In genomic region chr6:30884856-30885255, GRCm38 (mm10) we compare ENCODE assay signal across 41 mouse cellular contexts. TPM values are rescaled to one million over a fixed set of nuclear protein-coding genes. Genes with fewer than 3 reads are reported as not detected.
"Had no signal": no experiment of that assay in that cellular context is flagged by ENCODE, and none has a peak within 500 bp of the region (broad histone marks: within the 10 kb centered on the region; RNA-seq: fewer than 3 reads in every experiment).

No protein-coding gene starts in this region.

- H3K9ac ChIP-seq: heart, embryonic 12.5 days; heart, embryonic 13.5 days; heart, embryonic 15.5 days; hindbrain, embryonic 12.5 days; hindbrain, embryonic 13.5 days; hindbrain, embryonic 14.5 days; hindbrain, embryonic 15.5 days; intestine, embryonic 15.5 days; kidney, embryonic 15.5 days had no signal

- DNase-seq: heart, postnatal 10 days; heart, postnatal 36 days; heart, postnatal 4 days; kidney, adult 11 months; kidney, adult 18-20 months; kidney, adult 2 months; kidney, adult 8-10 months; kidney, adult 9 months; kidney, postnatal 10 days; kidney, postnatal 14 days; kidney, postnatal 25 days; kidney, postnatal 36 days; kidney, postnatal 4 days; layer of hippocampus, adult 9-11 months; layer of hippocampus, postnatal 36 days had no signal

- H3K4me2 ChIP-seq: heart, embryonic 11.5 days; heart, embryonic 12.5 days; heart, embryonic 13.5 days; heart, embryonic 15.5 days; hindbrain, embryonic 12.5 days; hindbrain, embryonic 13.5 days; hindbrain, embryonic 14.5 days; hindbrain, embryonic 15.5 days; intestine, embryonic 15.5 days; kidney, embryonic 15.5 days had no signal

- H3K4me1 ChIP-seq: heart, embryonic 10.5 days; heart, embryonic 12.5 days; heart, embryonic 13.5 days; heart, embryonic 15.5 days; hindbrain, embryonic 10.5 days; hindbrain, embryonic 12.5 days; hindbrain, embryonic 13.5 days; hindbrain, embryonic 15.5 days; intestine, embryonic 15.5 days; kidney, embryonic 15.5 days had no signal

- H3K4me3 ChIP-seq: heart, embryonic 10.5 days; heart, embryonic 12.5 days; heart, embryonic 13.5 days; heart, embryonic 15.5 days; hindbrain, embryonic 10.5 days; hindbrain, embryonic 12.5 days; hindbrain, embryonic 13.5 days; hindbrain, embryonic 15.5 days; intestine, embryonic 15.5 days; kidney, embryonic 15.5 days; layer of hippocampus, adult 2 months; left cerebral cortex, adult 2 months had no signal

- ATAC-seq: hindbrain, embryonic 16.5 days; hindbrain, postnatal 0 days; inflammation-experienced regulatory T-cells, adult 6 months; intestine, embryonic 15.5 days; intestine, embryonic 16.5 days had no signal

- H3K9me3 ChIP-seq: heart, embryonic 10.5 days; heart, embryonic 12.5 days; heart, embryonic 13.5 days; heart, embryonic 15.5 days; hindbrain, embryonic 10.5 days; hindbrain, embryonic 12.5 days; hindbrain, embryonic 13.5 days; hindbrain, embryonic 15.5 days; intestine, embryonic 15.5 days; kidney, embryonic 15.5 days had no signal

- H3K36me3 ChIP-seq: intestine, embryonic 15.5 days had no signal

- H3K27ac ChIP-seq: heart, embryonic 10.5 days; heart, embryonic 13.5 days; heart, embryonic 15.5 days; hindbrain, embryonic 10.5 days; hindbrain, embryonic 12.5 days; hindbrain, embryonic 13.5 days; hindbrain, embryonic 14.5 days; hindbrain, embryonic 15.5 days; hindbrain, postnatal 0 days; intestine, embryonic 15.5 days; kidney, embryonic 15.5 days; kidney, postnatal 0 days; layer of hippocampus, adult 2 months; left cerebral cortex, adult 2 months had no signal

- H3K27me3 ChIP-seq: heart, embryonic 12.5 days; heart, embryonic 13.5 days; heart, embryonic 15.5 days; hindbrain, embryonic 12.5 days; hindbrain, embryonic 13.5 days; hindbrain, embryonic 15.5 days; intestine, embryonic 15.5 days; kidney, embryonic 15.5 days had no signal

RNA-seq across cellular contexts. Expression of gene Tsga13, which starts 30.5 kb away (rescaled TPM):
- total RNA-seq: heart, postnatal 25 days; heart, postnatal 36 days; heart, postnatal 4 days; hematopoietic stem cell, adult 5-6 weeks; hindbrain, postnatal 0 days; layer of hippocampus, adult 18-20 months; layer of hippocampus, adult 2 months; layer of hippocampus, postnatal 25 days; layer of hippocampus, postnatal 36 days; left cerebral cortex, adult 18-20 months; left cerebral cortex, adult 2 months had no signal
- polyA plus RNA-seq: heart, embryonic 10.5 days; heart, embryonic 13.5 days; hindbrain, embryonic 10.5 days; hindbrain, embryonic 11.5 days; inflammation-experienced regulatory T-cells, adult 6 months; intestine, embryonic 16.5 days; kidney, adult 2 months; large intestine, adult 2 months had no signal
